Mouse (Mus musculus) lung, embryonic 16.5 days (tissue): ENCODE measurements at regions not wholly inside any gene's neighbourhood (a gene's known extent, or its start where the extent isn't known, plus 50 kb on each side); places are given as distances from the start of the nearest gene placed in this dataset.

Experiments used
- ATAC-seq: fragments of 200-750 bp; cut with Nextera tagmentation; 2 replicates; pipeline ENCODE4 v1.8.0; 2017; ENCODE audit warnings: low read depth, mild to moderate bottlenecking, moderate library complexity
- H3K27ac ChIP-seq: fragments of 300-500 bp; sonication (generic); 2 replicates; pipeline ENCODE4 v1.5.1; 2014; ENCODE audit warnings: mild to moderate bottlenecking, control low read depth, low read length
- H3K27me3 ChIP-seq: fragments of 300-500 bp; sonication (generic); 2 replicates; pipeline ENCODE4 v1.6.1; 2014; ENCODE audit warnings: low read depth, low read length, mixed read lengths; ENCODE audit not compliant: control insufficient read depth, insufficient read depth
- H3K36me3 ChIP-seq: fragments of 300-500 bp; sonication (generic); 2 replicates; pipeline ENCODE4 v1.6.1; 2014; ENCODE audit warnings: low read length; ENCODE audit not compliant: control insufficient read depth, insufficient read depth
- H3K4me1 ChIP-seq: fragments of 300-500 bp; sonication (generic); replicated peaks from 2 replicates; pipeline ENCODE4 v1.6.1; 2014; ENCODE audit warnings: low read length, mixed read lengths; ENCODE audit not compliant: control insufficient read depth, insufficient read depth
- H3K4me2 ChIP-seq: fragments of 300-500 bp; sonication (generic); 2 replicates; pipeline ENCODE4 v1.6.1; 2014; ENCODE audit warnings: low read depth, low read length, control low read depth
- H3K4me3 ChIP-seq: fragments of 300-500 bp; sonication (generic); 2 replicates; pipeline ENCODE4 v1.5.1; 2014; ENCODE audit warnings: mild to moderate bottlenecking, low read length, control low read depth
- H3K9ac ChIP-seq: fragments of 300-500 bp; sonication (generic); 2 replicates; pipeline ENCODE4 v1.6.1; 2014; ENCODE audit warnings: low read length, control low read depth
- H3K9me3 ChIP-seq: fragments of 300-500 bp; sonication (generic); 2 replicates; pipeline ENCODE4 v1.6.1; 2016; ENCODE audit warnings: low read length; ENCODE audit not compliant: control insufficient read depth
- WGBS: fragments of 180-500 bp; shearing (Covaris S2); extraction: QIAGEN DNeasy Blood & Tissue Kit; methylation state at CpG from one replicate; pipeline ENCODE4 v1.1.7; 2014; 5-methylcytosine and 5-hydroxymethylcytosine counted together

DNA sequence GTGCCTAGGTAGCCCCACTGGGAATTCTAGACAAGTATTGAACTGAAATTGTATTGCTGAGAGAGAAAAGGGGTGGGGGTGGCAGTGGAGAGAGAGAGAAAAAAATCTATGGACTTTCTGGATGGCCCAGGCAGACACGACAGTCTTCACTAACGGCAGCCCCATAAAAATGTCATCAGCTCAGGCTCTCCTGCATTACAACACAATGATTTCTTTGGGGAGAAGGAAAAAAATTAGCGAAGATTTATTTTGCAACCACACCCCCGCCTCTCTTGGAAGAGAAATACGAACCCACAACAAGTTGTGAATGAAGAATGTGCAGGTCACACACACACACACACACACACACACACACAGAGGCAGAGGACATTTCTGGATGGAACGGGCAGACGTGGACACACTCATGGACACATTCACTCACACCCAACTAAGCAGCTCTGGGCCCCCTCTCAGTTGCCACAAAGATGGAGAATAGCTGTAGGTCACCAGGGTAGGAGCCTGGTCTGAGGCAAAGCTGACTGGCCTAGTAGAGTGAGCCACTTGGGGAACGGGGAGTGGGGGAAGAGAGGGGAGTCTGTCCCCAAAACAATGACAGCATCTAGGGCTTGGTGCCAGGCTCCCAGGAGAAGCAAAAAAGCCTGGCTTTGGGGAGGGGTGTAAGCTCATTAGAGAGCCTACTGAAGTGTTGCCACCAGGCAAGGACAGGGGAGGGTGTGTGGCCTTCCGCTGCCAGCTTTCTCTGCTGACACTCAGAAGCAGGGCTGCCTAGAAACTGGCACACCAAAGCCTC lies 201.0 kb downstream of the Sox9 start:
- Histone ChIP-seq H3K36me3 (no peaks in the 10 kb centered on the region), H3K4me1 (peaks cover 30% of the 10 kb centered on the region), H3K4me3 (no peak overlapping the region), H3K27me3 (no peaks in the 10 kb centered on the region), H3K4me2 (no peak overlapping the region), H3K9me3 (no peaks in the 10 kb centered on the region), H3K9ac (no peak overlapping the region), H3K27ac (0 out of 2 replicates have a peak overlapping the region, but pooled peaks have one; percentile 7)
- WGBS, result 37% methylated on average over 9 of the region's 9 CpGs
- peak; percentile 51; the same call in 1 of the 2 replicates for ATAC-seq

DNA sequence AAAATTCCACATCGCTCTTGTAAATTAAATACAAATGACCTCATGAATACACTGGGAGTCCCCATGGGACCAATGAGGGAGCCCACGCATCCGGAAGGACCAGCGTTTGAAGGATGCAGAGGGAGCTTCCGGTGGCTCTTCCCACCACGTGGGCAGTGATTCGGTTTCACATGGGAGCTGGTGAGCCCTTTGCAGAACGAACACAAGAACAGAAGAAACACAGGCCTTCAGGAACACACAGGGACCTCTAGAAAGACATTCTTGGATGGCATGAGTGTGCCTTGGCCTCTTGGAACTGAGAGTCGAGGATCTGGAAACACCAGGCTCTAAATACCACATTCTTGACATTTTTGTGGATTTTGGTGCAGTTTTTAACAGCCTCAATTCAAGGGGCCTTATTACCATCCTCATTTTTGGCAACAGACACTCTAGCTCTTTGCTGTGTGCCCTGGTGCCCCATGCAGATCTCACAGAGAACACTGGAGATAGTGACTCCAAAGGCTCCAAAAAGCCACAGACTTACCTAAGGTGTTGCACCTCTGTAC lies 204.1 kb downstream of the Sox9 start:
- ATAC-seq, result no peak
- no peak overlapping the region for H3K4me2 ChIP-seq
- H3K27ac ChIP-seq, result no peak overlapping the region
- no peaks in the 10 kb centered on the region for H3K36me3 ChIP-seq
- no peaks in the 10 kb centered on the region for H3K27me3 ChIP-seq
- peaks cover 46% of the 10 kb centered on the region for H3K4me1 ChIP-seq
- 65% methylated on average over 9 of the region's 9 CpGs for WGBS
- no peak overlapping the region for H3K4me3 ChIP-seq
- H3K9ac ChIP-seq, result no peak overlapping the region
- H3K9me3 ChIP-seq, result no peaks in the 10 kb centered on the region

DNA sequence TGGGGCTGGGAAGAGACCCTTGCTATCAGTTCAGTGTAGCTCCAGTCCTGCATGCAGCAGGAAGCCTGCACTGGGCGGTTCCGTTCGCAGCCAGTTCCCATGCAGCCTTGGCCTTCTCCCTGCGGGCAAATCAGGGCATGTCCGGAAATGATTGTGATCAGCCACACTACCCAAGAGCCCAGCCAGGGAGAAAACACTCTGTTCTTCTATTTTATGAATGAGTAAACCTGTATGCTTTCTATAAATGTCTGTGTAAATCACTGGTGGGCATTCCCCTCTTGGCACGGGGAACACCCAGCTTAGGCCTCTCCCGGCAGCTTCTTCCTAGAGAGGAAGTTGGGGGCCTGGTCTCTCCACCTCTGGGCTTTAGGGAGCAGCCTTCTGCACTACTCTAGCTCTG lies 205.8 kb downstream of the Sox9 start:
- H3K4me3 ChIP-seq, result no peak overlapping the region
- H3K27ac ChIP-seq, result peak overlapping the region; percentile 17
- 63% methylated on average over 7 of the region's 7 CpGs for WGBS

DNA sequence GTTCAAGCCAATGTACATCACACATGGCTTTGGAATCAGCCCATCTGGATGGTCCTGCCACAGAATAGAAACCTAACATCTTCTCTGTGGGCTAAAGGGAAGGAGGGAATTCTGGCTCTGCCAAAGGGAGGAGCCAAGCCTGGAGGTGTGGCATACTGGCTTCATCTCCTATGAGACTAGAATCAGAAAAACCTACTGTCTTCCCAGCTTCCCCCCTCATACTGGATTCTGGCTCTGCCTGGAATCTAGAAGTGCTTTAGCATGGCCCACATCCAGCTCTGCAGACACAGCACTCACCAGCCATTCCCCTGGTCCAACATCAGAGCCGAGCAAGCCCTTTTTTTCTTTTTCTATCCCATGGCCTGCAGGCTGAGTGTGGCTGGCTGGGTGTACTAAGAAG lies 206.9 kb downstream of the Sox9 start:
- H3K9ac ChIP-seq, result no peak overlapping the region
- peak overlapping the region; percentile 79 for H3K27ac ChIP-seq
- 40% methylated on average over 1 of the region's 1 CpGs for WGBS
- no peak for ATAC-seq
- H3K4me2 ChIP-seq, result no peak overlapping the region
- no peaks in the 10 kb centered on the region for H3K27me3 ChIP-seq
- H3K4me3 ChIP-seq, result no peak overlapping the region
- peaks cover 46% of the 10 kb centered on the region for H3K4me1 ChIP-seq
- no peaks in the 10 kb centered on the region for H3K36me3 ChIP-seq
- H3K9me3 ChIP-seq, result no peaks in the 10 kb centered on the region

More for the DNA sequence above, 205.8 kb downstream of the Sox9 start:
- H3K27me3 ChIP-seq, result no peaks in the 10 kb centered on the region
- H3K4me2 ChIP-seq, result no peak overlapping the region
- H3K36me3 ChIP-seq, result no peaks in the 10 kb centered on the region
- no peak overlapping the region for H3K9ac ChIP-seq
- H3K4me1 ChIP-seq, result peaks cover 52% of the 10 kb centered on the region
- no peaks in the 10 kb centered on the region for H3K9me3 ChIP-seq
- 0 out of 2 replicates have a peak, but pooled peaks have one; percentile 9 for ATAC-seq

DNA sequence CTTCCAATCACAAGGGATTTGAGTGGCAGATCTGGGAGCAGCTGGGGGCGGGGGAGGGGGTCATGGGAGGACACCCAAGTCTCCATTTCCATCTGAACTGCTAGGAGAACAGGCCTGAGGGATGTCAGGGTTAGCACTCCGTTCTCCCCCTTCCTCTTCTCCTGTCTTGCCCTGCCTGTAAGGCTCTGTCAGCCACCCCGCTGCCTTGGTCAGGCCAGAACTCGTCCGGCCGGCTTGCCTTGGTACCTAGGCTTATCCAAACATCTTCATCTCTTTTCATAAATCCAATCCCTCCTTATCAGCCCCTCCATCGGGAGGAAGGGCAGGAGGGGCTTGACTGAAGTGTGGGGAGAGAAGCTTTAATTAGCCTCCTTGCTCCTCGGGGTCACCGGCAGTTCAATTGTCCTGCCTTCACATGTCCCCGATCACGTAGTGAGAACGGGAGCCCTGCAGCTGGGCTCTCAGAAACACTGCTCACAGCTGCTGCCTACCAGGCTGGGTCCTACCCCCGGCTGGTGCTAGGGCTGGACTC lies 208.0 kb downstream of the Sox9 start:
- no peaks in the 10 kb centered on the region for H3K36me3 ChIP-seq
- H3K27me3 ChIP-seq, result no peaks in the 10 kb centered on the region
- H3K4me3 ChIP-seq, result no peak overlapping the region
- no peaks in the 10 kb centered on the region for H3K9me3 ChIP-seq
- ATAC-seq, result peak; percentile 89
- H3K4me2 ChIP-seq, result no peak overlapping the region
- 22% methylated on average over 13 of the region's 13 CpGs for WGBS
- peak overlapping the region; percentile 39 for H3K9ac ChIP-seq
- H3K4me1 ChIP-seq, result peaks cover 46% of the 10 kb centered on the region
- peak overlapping the region; percentile 79 for H3K27ac ChIP-seq

DNA sequence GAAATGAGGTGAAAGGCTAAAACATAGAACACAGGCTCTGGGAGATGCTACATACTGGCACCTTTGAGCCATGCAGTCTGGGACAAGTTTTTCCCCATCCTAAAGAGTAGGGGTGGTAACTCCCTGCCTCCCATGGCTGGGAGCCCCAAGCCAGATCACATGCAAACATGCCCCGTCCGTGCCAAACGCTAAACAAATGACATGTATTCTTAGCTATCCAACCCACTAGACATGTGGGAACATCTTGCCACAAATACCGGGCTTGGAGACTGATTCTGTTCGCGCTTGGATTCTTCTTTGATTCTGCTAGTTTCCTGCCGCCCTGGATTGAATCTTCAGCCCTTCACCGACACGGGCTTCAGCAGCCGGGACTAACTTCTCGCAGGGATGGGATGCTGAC lies 208.7 kb downstream of the Sox9 start:
- Histone ChIP-seq H3K27me3 (no peaks in the 10 kb centered on the region), H3K9ac (no peak overlapping the region), H3K4me1 (peaks cover 46% of the 10 kb centered on the region), H3K9me3 (no peaks in the 10 kb centered on the region), H3K36me3 (no peaks in the 10 kb centered on the region), H3K4me2 (no peak overlapping the region), H3K27ac (peak overlapping the region; percentile 79), H3K4me3 (no peak overlapping the region)
- 62% methylated on average over 11 of the region's 11 CpGs for WGBS
- no peak for ATAC-seq

DNA sequence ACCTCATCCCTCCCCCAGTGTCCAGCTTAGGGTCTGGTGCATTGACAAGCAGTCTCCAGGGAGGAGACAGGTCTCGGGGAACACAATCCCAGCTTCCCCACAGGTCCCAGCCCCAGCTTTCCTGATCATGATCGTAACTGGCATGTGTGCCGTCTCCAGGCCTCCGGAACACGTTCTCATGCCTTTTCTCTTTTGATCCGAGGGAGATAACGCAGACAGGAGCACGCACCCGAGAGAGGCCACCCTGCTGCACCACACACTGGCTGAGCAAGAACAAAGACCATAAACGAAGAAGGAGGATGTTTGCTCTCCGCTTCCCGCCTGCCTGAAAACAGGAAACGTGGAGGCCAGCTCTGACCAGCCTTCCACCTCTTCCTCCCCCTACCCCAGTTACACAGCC lies 209.8 kb downstream of the Sox9 start:
- WGBS, result 32% methylated on average over 13 of the region's 13 CpGs
- no peaks in the 10 kb centered on the region for H3K27me3 ChIP-seq
- H3K27ac ChIP-seq, result peak overlapping the region; percentile 79
- no peak overlapping the region for H3K4me3 ChIP-seq
- H3K4me1 ChIP-seq, result peaks cover 49% of the 10 kb centered on the region
- H3K36me3 ChIP-seq, result no peaks in the 10 kb centered on the region
- H3K9me3 ChIP-seq, result no peaks in the 10 kb centered on the region
- H3K9ac ChIP-seq, result peak overlapping the region; percentile 39
- peak; percentile 37; the same call in 1 of the 2 replicates for ATAC-seq
- no peak overlapping the region for H3K4me2 ChIP-seq

DNA sequence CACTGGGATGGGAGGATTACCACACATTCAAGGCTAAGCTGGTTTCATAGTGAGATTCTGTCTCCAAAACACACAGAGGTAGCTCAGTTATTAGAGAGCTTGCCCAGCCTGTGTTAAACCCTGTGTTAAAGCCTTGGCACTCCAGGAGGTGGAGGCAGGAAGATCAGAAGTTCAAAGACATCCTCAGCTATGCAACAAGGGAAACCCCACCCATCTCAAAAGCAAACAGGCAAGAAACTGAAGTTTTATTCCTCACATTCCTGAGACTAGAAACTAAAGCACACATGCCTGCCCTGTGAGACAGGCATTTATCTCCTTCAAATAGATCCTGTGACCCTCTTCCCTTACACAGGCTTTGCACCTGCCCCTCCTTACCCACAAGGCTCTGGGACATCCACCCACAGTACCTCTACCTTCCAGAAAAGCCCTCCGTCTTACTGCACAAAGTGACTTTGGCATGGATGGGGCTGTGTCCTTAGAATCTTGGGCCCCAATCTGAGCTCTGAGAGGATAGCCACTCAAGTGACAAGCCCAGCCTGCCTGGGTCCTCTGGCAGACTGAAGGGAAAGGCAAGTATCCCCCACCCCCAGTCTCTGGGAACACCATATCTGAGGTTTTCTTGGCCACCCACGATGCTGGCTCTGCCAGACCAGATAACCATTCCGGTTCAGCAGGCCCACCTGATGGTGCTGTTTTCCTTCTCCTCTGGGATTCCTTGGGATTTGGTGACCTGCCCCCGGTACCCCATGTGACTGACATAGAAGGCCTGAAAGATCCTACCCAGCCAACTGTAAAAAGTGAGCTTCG lies 217.0 kb downstream of the Sox9 start:
- Histone ChIP-seq H3K4me3 (no peak overlapping the region), H3K36me3 (no peaks in the 10 kb centered on the region), H3K27me3 (no peaks in the 10 kb centered on the region), H3K4me2 (no peak overlapping the region), H3K4me1 (peaks cover 13% of the 10 kb centered on the region), H3K9me3 (no peaks in the 10 kb centered on the region), H3K9ac (no peak overlapping the region), H3K27ac (peak overlapping the region; percentile 42)
- WGBS, result 21% methylated on average over 5 of the region's 5 CpGs
- peak; percentile 76 for ATAC-seq

DNA sequence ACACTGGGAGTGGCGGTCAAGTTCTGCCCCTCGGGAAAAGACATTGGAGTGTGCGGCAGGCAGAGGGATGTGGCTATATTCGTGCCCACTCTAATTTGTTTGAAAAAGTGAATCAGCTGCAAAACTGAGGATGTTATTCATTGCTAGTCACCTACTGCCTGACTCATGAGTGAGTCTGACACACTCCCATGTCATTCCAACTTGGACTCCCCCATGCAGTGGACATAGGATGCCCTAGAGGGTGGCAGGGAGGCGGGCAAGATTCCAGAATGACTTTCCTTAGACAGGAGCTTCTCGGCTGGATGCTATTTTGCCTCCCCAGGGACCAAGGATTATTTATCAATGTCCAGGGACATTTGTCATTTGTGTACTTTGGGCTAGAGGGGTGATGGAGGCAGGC lies 219.0 kb downstream of the Sox9 start:
- H3K27ac ChIP-seq, result no peak overlapping the region
- H3K9me3 ChIP-seq, result no peaks in the 10 kb centered on the region
- no peaks in the 10 kb centered on the region for H3K27me3 ChIP-seq
- H3K4me2 ChIP-seq, result no peak overlapping the region
- H3K9ac ChIP-seq, result no peak overlapping the region
- no peak for ATAC-seq
- H3K36me3 ChIP-seq, result no peaks in the 10 kb centered on the region
- H3K4me1 ChIP-seq, result peaks cover 13% of the 10 kb centered on the region
- WGBS, result 64% methylated on average over 6 of the region's 6 CpGs
- no peak overlapping the region for H3K4me3 ChIP-seq
